Mouse (Mus musculus): ENCODE measurements around the gene Uggt2. TPM values are rescaled to one million over a fixed set of nuclear protein-coding genes. Genes with fewer than 3 reads are reported as not detected.
"Not testable (repeated sequence)": the region's sequence is repeated elsewhere in the genome, so short reads cannot be mapped to it uniquely, and the experiment has no call there.

Gene Uggt2
- polyA plus RNA-seq, 1 experiment from 2014 or later: 19.2 TPM

- Histone ChIP-seq H3K9me3 (ENCODE audit: control insufficient read depth, low read length) (no peaks in the 10 kb centered on the region), H3K9ac (ENCODE audit: low read depth, low read length) (no peak overlapping the region), H3K27me3 (replicated peaks; ENCODE audit: control insufficient read depth, insufficient read depth, low read length) (no peaks in the 10 kb centered on the region), H3K36me3 (ENCODE audit: control insufficient read depth, insufficient read depth, low read length) (peaks cover 9% of the 10 kb centered on the region), H3K4me2 (ENCODE audit: low read length) (0 out of 2 replicates have a peak overlapping the region, but pooled peaks have one; percentile 6), H3K4me3 (ENCODE audit: low read length) (no peak overlapping the region), H3K4me1 (ENCODE audit: control insufficient read depth, insufficient read depth, low read depth, low read length) (no peaks in the 10 kb centered on the region), H3K27ac (ENCODE audit: low read depth, low read length) (no peak overlapping the region)
- 54% methylated on average over 13 of the region's 13 CpGs for WGBS
- peak; percentile 72 for ATAC-seq
These were observed 111.4 kb downstream of the Uggt2 start for GRCm38 (mm10) chr14:118987523-118988496.

- Histone ChIP-seq H3K36me3 (ENCODE audit: control insufficient read depth, insufficient read depth, low read length) (peaks cover 7% of the 10 kb centered on the region; the same call in 1 of the 2 replicates), H3K9ac (ENCODE audit: low read depth, low read length) (no peak overlapping the region), H3K27me3 (replicated peaks; ENCODE audit: control insufficient read depth, insufficient read depth, low read length) (no peaks in the 10 kb centered on the region), H3K4me1 (ENCODE audit: control insufficient read depth, insufficient read depth, low read depth, low read length) (no peaks in the 10 kb centered on the region), H3K9me3 (ENCODE audit: control insufficient read depth, low read length) (no peaks in the 10 kb centered on the region), H3K27ac (ENCODE audit: low read depth, low read length) (no peak overlapping the region), H3K4me3 (ENCODE audit: low read length) (no peak overlapping the region), H3K4me2 (ENCODE audit: low read length) (no peak overlapping the region)
- ATAC-seq: no peak
- 38% methylated on average over 16 of the region's 16 CpGs for WGBS
These were observed 112.3 kb downstream of the Uggt2 start for GRCm38 (mm10) chr14:118986653-118987522.

GRCm38 (mm10) chr14:118984161-118984560 lies 115.1 kb downstream of the Uggt2 start:
- Histone ChIP-seq H3K9me3 (ENCODE audit: control insufficient read depth, low read length) (no peaks in the 10 kb centered on the region), H3K9ac (ENCODE audit: low read depth, low read length) (no peak overlapping the region), H3K27me3 (replicated peaks; ENCODE audit: control insufficient read depth, insufficient read depth, low read length) (no peaks in the 10 kb centered on the region), H3K27ac (ENCODE audit: low read depth, low read length) (no peak overlapping the region), H3K4me3 (ENCODE audit: low read length) (no peak overlapping the region), H3K4me1 (ENCODE audit: control insufficient read depth, insufficient read depth, low read depth, low read length) (no peaks in the 10 kb centered on the region), H3K4me2 (ENCODE audit: low read length) (no peak overlapping the region), H3K36me3 (ENCODE audit: control insufficient read depth, insufficient read depth, low read length) (peaks cover 9% of the 10 kb centered on the region; the same call in 1 of the 2 replicates)
- no peak for ATAC-seq
- WGBS: 85% methylated on average over 4 of the region's 4 CpGs

DNA sequence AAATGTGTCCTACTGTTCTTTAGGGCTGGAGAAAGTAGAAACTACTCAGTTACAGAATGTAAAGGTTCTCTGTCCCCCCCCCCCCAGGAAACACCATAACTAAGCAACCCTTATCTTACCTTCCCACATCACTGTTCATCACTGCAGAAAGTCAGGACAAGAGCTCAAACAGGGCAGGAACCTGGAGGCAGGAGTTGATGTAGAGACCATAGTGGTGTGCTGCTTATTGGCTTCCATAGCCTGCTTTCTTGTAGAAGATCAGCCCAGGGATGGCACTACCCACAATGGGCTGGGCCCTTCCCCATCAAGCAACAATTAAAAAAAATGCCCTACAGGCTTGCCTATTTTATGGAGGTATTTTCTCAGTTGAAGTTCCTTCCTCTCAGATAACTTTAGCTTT lies 115.8 kb downstream of the Uggt2 start:
- no peaks in the 10 kb centered on the region for H3K4me1 ChIP-seq (ENCODE audit: control insufficient read depth, insufficient read depth, low read depth, low read length)
- no peak overlapping the region for H3K4me3 ChIP-seq (ENCODE audit: low read length)
- no peaks in the 10 kb centered on the region for H3K27me3 ChIP-seq (replicated peaks; ENCODE audit: control insufficient read depth, insufficient read depth, low read length)
- H3K4me2 ChIP-seq (ENCODE audit: low read length): no peak overlapping the region
- H3K9me3 ChIP-seq (ENCODE audit: control insufficient read depth, low read length): no peaks in the 10 kb centered on the region
- peaks cover 11% of the 10 kb centered on the region for H3K36me3 ChIP-seq (ENCODE audit: control insufficient read depth, insufficient read depth, low read length)
- no peak for ATAC-seq
- H3K9ac ChIP-seq (ENCODE audit: low read depth, low read length): no peak overlapping the region
- H3K27ac ChIP-seq (ENCODE audit: low read depth, low read length): no peak overlapping the region

DNA sequence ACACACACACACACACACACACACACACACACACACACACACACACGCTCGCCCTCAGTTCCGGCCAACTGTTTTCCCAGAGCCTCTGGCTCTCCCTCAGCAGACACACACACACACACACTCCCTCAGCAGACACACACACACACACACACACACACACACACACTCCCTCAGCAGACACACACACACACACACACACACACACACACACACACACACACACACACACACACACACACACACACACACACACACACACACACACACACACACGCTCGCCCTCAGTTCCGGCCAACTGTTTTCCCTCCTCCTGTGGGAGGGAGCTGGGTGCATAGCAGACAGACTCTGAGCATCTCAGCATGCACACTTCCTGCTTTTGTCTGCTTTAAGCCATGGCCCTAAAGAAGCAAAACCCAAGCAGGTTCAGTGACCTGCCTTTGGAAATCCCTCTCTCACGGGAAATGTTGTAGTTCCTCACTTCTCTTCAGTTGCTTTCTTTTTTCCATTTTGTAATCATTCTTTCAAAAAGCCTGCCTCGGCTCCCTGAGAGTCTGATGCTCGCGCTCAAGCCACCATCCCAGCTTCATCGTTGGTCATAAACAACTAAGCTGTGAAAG lies 116.7 kb downstream of the Uggt2 start:
- not testable (repeated sequence) for H3K9me3 ChIP-seq (ENCODE audit: control insufficient read depth, low read length); H3K4me3 ChIP-seq (ENCODE audit: low read length); H3K27me3 ChIP-seq (replicated peaks; ENCODE audit: control insufficient read depth, insufficient read depth, low read length); H3K27ac ChIP-seq (ENCODE audit: low read depth, low read length); H3K9ac ChIP-seq (ENCODE audit: low read depth, low read length); H3K4me2 ChIP-seq (ENCODE audit: low read length); H3K4me1 ChIP-seq (ENCODE audit: control insufficient read depth, insufficient read depth, low read depth, low read length); ATAC-seq
- 70% methylated on average over 8 of the region's 11 CpGs for WGBS
- H3K36me3 ChIP-seq (ENCODE audit: control insufficient read depth, insufficient read depth, low read length): peaks cover 14% of the 10 kb centered on the region

DNA sequence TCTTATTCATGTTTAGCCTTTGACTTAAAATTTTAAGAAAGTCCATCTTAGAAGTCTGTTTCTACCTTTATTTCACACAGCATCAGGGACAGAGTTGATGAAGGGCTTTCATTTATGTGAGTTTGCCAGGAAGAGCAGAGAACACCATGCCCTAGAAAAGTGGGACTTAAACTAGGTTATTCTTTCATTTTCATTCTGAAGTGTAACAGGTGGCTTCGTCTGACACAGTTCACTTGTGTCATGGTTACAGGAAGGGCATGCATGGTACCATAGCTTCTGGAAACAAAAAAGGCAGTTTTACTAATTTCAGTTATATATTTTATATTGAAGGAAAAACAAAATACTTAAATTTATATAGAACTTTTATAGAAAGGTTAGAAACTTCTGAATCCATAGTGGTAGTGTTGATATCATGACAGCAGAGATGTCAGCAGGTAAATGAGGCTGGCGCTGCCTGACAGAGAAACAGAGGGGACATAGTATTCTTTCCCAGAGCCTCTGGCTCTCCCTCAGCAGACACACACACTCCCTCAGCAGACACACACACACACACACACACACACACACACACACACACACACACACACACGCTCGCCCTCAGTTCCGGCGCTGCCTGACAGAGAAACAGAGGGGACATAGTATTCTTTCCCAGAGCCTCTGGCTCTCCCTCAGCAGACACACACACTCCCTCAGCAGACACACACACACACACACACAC lies 117.4 kb downstream of the Uggt2 start:
- peaks cover 18% of the 10 kb centered on the region for H3K36me3 ChIP-seq (ENCODE audit: control insufficient read depth, insufficient read depth, low read length)
- ATAC-seq: not testable (repeated sequence)
- WGBS: 78% methylated on average over 6 of the region's 6 CpGs

GRCm38 (mm10) chr14:118980890-118981289 lies 118.3 kb downstream of the Uggt2 start:
- peaks cover 20% of the 10 kb centered on the region for H3K36me3 ChIP-seq (ENCODE audit: control insufficient read depth, insufficient read depth, low read length)
- H3K4me2 ChIP-seq (ENCODE audit: low read length): no peak overlapping the region
- H3K4me1 ChIP-seq (ENCODE audit: control insufficient read depth, insufficient read depth, low read depth, low read length): no peaks in the 10 kb centered on the region
- H3K9me3 ChIP-seq (ENCODE audit: control insufficient read depth, low read length): no peaks in the 10 kb centered on the region
- no peak overlapping the region for H3K27ac ChIP-seq (ENCODE audit: low read depth, low read length)
- H3K27me3 ChIP-seq (replicated peaks; ENCODE audit: control insufficient read depth, insufficient read depth, low read length): no peaks in the 10 kb centered on the region
- ATAC-seq: no peak
- no peak overlapping the region for H3K4me3 ChIP-seq (ENCODE audit: low read length)
- H3K9ac ChIP-seq (ENCODE audit: low read depth, low read length): no peak overlapping the region
- WGBS: 90% methylated on average over 8 of the region's 8 CpGs

More for the DNA sequence above, 117.4 kb downstream of the Uggt2 start:
- not testable (repeated sequence) for H3K27ac ChIP-seq (ENCODE audit: low read depth, low read length); H3K4me2 ChIP-seq (ENCODE audit: low read length); H3K4me3 ChIP-seq (ENCODE audit: low read length); H3K4me1 ChIP-seq (ENCODE audit: control insufficient read depth, insufficient read depth, low read depth, low read length); H3K9me3 ChIP-seq (ENCODE audit: control insufficient read depth, low read length); H3K27me3 ChIP-seq (replicated peaks; ENCODE audit: control insufficient read depth, insufficient read depth, low read length); H3K9ac ChIP-seq (ENCODE audit: low read depth, low read length)

- no peaks in the 10 kb centered on the region for H3K9me3 ChIP-seq (ENCODE audit: control insufficient read depth, low read length)
- WGBS: 64% methylated on average over 5 of the region's 5 CpGs
- no peaks in the 10 kb centered on the region for H3K4me1 ChIP-seq (ENCODE audit: control insufficient read depth, insufficient read depth, low read depth, low read length)
- no peak overlapping the region for H3K27ac ChIP-seq (ENCODE audit: low read depth, low read length)
- H3K4me2 ChIP-seq (ENCODE audit: low read length): no peak overlapping the region
- ATAC-seq: no peak
- H3K9ac ChIP-seq (ENCODE audit: low read depth, low read length): no peak overlapping the region
- H3K27me3 ChIP-seq (replicated peaks; ENCODE audit: control insufficient read depth, insufficient read depth, low read length): no peaks in the 10 kb centered on the region
- no peak overlapping the region for H3K4me3 ChIP-seq (ENCODE audit: low read length)
- H3K36me3 ChIP-seq (ENCODE audit: control insufficient read depth, insufficient read depth, low read length): peaks cover 19% of the 10 kb centered on the region
These were observed 118.9 kb downstream of the Uggt2 start for GRCm38 (mm10) chr14:118980358-118980757.
